Mouse (Mus musculus) ES-Bruce4 (cell line): ENCODE measurements around the gene Actl6a.

Experiments
- CTCF ChIP-seq: IDR thresholded peaks from one replicate; pipeline ENCODE4 v1.8.1; 2011; ENCODE audit warnings: low read depth, low read length
- POLR2A ChIP-seq: IDR thresholded peaks from one replicate; pipeline ENCODE4 v1.8.1; 2011; ENCODE audit warnings: low read length; ENCODE audit not compliant: insufficient read depth

GRCm38 (mm10) chr3:32684631-32685030 lies 21.5 kb upstream of the Actl6a start:
- TF ChIP-seq POLR2A (no peak), CTCF (no peak)
